Mouse (Mus musculus) megakaryocyte, embryonic 14.5 days (primary cell): ENCODE measurements at regions not wholly inside any gene's neighbourhood (a gene's known extent, or its start where the extent isn't known, plus 50 kb on each side); places are given as distances from the start of the nearest gene placed in this dataset.

Source experiments
- FLI1 ChIP-seq: IDR thresholded peaks from 2 replicates; pipeline ENCODE4 v1.6.1; 2012; ENCODE audit warnings: low read length, inconsistent platforms, mixed read lengths
- GATA1 ChIP-seq: IDR thresholded peaks from 3 replicates; pipeline ENCODE4 v1.6.1; 2012; ENCODE audit warnings: mixed read lengths, low read length, inconsistent platforms, borderline replicate concordance

- TF ChIP-seq GATA1 (no peak), FLI1 (no peak)
These were observed 54.2 kb upstream of the Larp1 start for GRCm38 (mm10) chr11:57954510-57955184.
